8 mouse cellular contexts compared by ENCODE assay signal in the genomic region with DNA sequence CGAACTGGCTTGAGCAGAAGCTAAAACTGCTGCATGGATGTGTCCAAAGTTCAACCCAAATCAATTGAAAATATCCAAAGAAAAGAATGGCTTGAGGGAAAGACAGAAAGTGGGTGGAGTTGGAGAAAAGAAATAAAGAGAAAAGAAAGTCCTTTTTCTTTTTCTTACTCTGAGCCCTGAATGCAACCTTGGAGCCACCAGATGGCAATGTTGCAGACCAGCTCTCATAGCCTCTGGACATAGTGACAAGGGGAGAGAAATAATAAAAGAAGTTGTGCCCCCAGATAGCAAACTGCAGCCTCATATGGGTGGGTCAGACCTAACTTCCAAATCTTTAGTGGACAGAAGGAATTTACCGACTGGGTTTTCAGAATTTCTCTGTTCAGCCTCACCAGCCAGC.
DNase-seq lines count a peak whose midpoint lies in the region; ATAC-seq and TF ChIP-seq lines count a peak whose summit lies in the region.

No protein-coding gene starts in this region.

- DNase-seq in frontal cortex, postnatal 25 days (ENCODE audit: low spot score in 2 of 2) = no peak
- peak; percentile 8 to 18 for DNase-seq in left cerebral cortex, postnatal 25 days (ENCODE audit: low spot score in 2 of 2)
- no peak for DNase-seq in left cerebral cortex, adult 9 months (ENCODE audit: low spot score in 2 of 2)
- peak; percentile 35 for DNase-seq in brain, embryonic 14.5 days (ENCODE audit: low read depth)
- DNase-seq in kidney, postnatal 4 days = peak; percentile 39 to 41
- DNase-seq in gastrocnemius, adult 18-20 months (ENCODE audit: low spot score) = no peak
- DNase-seq in thymus, postnatal 0 days (ENCODE audit: low spot score) = no peak

- intact Hi-C loops in left cerebral cortex, postnatal 25 days (cut with DNase I) = loop anchor here (2.0 to 10.0 kb wide), 3 partner anchors 400 to 960 kb away; no protein-coding TSS in a partner anchor

- no peak for TF ChIP-seq POLR2A in brain, embryonic 14.5 days (IDR thresholded peaks at IDR 0.05; ENCODE audit: borderline replicate concordance, extremely low read depth, insufficient read depth, insufficient read length, poor library complexity, severe bottlenecking)

- ATAC-seq in frontal cortex, adult (ENCODE audit: low TSS enrichment) = peak; percentile 69

- TF ChIP-seq CTCF in brain, embryonic 14.5 days (IDR thresholded peaks at IDR 0.05; ENCODE audit: borderline replicate concordance, extremely low read depth, insufficient read depth, insufficient read length) = peak; percentile 61; the same call in 1 of the 2 replicates

Comparison
In these comparisons a context has a peak if more than half of its experiments do, and no peak if none do; other contexts are left out.
1. DNase-seq: peak in left cerebral cortex, postnatal 25 days (2 of 2), brain, embryonic 14.5 days (single experiment) and kidney, postnatal 4 days (2 of 2); none in frontal cortex, postnatal 25 days (0 of 2), left cerebral cortex, adult 9 months (0 of 2), gastrocnemius, adult 18-20 months (single experiment) and thymus, postnatal 0 days (single experiment).